Mouse (Mus musculus) heart, adult 18-20 months (tissue): ENCODE data around the gene Bcl2l10. TPM values are rescaled to one million over a fixed set of nuclear protein-coding genes. Genes with fewer than 3 reads are reported as not detected.

Source experiments
- DNase-seq, 2 experiments: peaks; one replicate each; pipeline ENCODE4 v3.0.0; 2021 to 2022; ENCODE audit warnings: mixed read lengths in 1 of 2
- long read RNA-seq, 2 experiments: library from polyadenylated mRNA; stranded (forward); transcript quantifications; one replicate each; pipeline ENCODE4 v2.0.0; 2021
- total RNA-seq, 2 experiments: library from RNA; stranded (reverse); gene quantifications; 2 replicates each; pipeline ENCODE4 v1.2.3; 2021

The Bcl2l10 gene
- total RNA-seq, result under 1 TPM in 1 of 2 experiments, not detected in 1; 0.23 TPM
- long read RNA-seq, experiment 1, result 0 reads
- long read RNA-seq, experiment 2, result 0 reads

GRCm38 (mm10) chr9:75347458-75347857 lies at the start of gene Bcl2l10:
Bcl2l10 (plus strand) TSS chr9:75347758.
- no peak for DNase-seq

- DNase-seq, result no peak
Measured at GRCm38 (mm10) chr9:75299342-75299741, 48.2 kb upstream of the Bcl2l10 start.

GRCm38 (mm10) chr9:75303033-75303432 lies 44.5 kb upstream of the Bcl2l10 start:
- DNase-seq, result no peak

- no peak for DNase-seq
Measured at GRCm38 (mm10) chr9:75303701-75304261, 43.8 kb upstream of the Bcl2l10 start.

GRCm38 (mm10) chr9:75304286-75304685 lies 43.3 kb upstream of the Bcl2l10 start:
- DNase-seq, result no peak

GRCm38 (mm10) chr9:75306126-75306898 lies 41.2 kb upstream of the Bcl2l10 start, which contains the start of gene Gnb5:
Gnb5 (plus strand) TSS chr9:75306288.
- no peak for DNase-seq

GRCm38 (mm10) chr9:75307015-75307414 lies 40.5 kb upstream of the Bcl2l10 start:
- DNase-seq, result no peak

GRCm38 (mm10) chr9:75308621-75309020 lies 38.9 kb upstream of the Bcl2l10 start:
- no peak for DNase-seq

GRCm38 (mm10) chr9:75312008-75312407 lies 35.5 kb upstream of the Bcl2l10 start:
- peak; percentile 53 to 91 for DNase-seq

GRCm38 (mm10) chr9:75313138-75313831 lies 34.3 kb upstream of the Bcl2l10 start:
- no peak for DNase-seq

GRCm38 (mm10) chr9:75313832-75314516 lies 33.6 kb upstream of the Bcl2l10 start:
- DNase-seq, result peak; percentile 85 to 88

- DNase-seq, result peak in 1 of 2 experiments; percentile 26
Measured at GRCm38 (mm10) chr9:75314517-75315105, 32.9 kb upstream of the Bcl2l10 start.

GRCm38 (mm10) chr9:75315238-75315637 lies 32.3 kb upstream of the Bcl2l10 start:
- DNase-seq, result no peak

- DNase-seq, result no peak
Measured at GRCm38 (mm10) chr9:75316771-75317170, 30.8 kb upstream of the Bcl2l10 start.

GRCm38 (mm10) chr9:75318196-75318595 lies 29.4 kb upstream of the Bcl2l10 start:
- no peak for DNase-seq

GRCm38 (mm10) chr9:75319365-75319764 lies 28.2 kb upstream of the Bcl2l10 start:
- no peak for DNase-seq

GRCm38 (mm10) chr9:75322099-75322885 lies 25.3 kb upstream of the Bcl2l10 start:
- no peak for DNase-seq

- DNase-seq, result no peak
Measured at GRCm38 (mm10) chr9:75328047-75328446, 19.5 kb upstream of the Bcl2l10 start.

GRCm38 (mm10) chr9:75330821-75331220 lies 16.7 kb upstream of the Bcl2l10 start:
- no peak for DNase-seq

- DNase-seq, result no peak
Measured at GRCm38 (mm10) chr9:75334440-75334839, 13.1 kb upstream of the Bcl2l10 start.

- no peak for DNase-seq
Measured at GRCm38 (mm10) chr9:75338016-75338415, 9.5 kb upstream of the Bcl2l10 start.
